Mouse (Mus musculus) spleen, adult 2 months (tissue): ENCODE results near the gene 2810004N23Rik. TPM values are rescaled to one million over a fixed set of nuclear protein-coding genes. Genes with fewer than 3 reads are reported as not detected.
A peak's percentile ranks its signal among the peaks of the same experiment; 100 is the strongest.

ENCODE experiments used
- DNase-seq, 2 experiments: peaks; one replicate each; pipeline versions ENCODE4 v3.0.0 to v3.0.0-alpha.2; 2012 to 2021; ENCODE audit warnings: low spot score in 2 of 2, low read depth in 1 of 2
- H3K27ac ChIP-seq: fragments of 200-500 bp; 2 replicates; pipeline ENCODE4 v1.5.1; 2012; ENCODE audit warnings: low read length, inconsistent platforms; ENCODE audit not compliant: insufficient read depth
- H3K27me3 ChIP-seq: fragments of 200-500 bp; 2 replicates; pipeline ENCODE4 v1.6.1; 2012; ENCODE audit warnings: mild to moderate bottlenecking, moderate library complexity, low read length, inconsistent platforms; ENCODE audit not compliant: control insufficient read depth, insufficient read depth
- H3K36me3 ChIP-seq: fragments of 200-500 bp; 2 replicates; pipeline ENCODE4 v1.6.1; 2012; ENCODE audit warnings: mild to moderate bottlenecking, low read length, inconsistent platforms; ENCODE audit not compliant: control insufficient read depth, insufficient read depth
- H3K4me1 ChIP-seq: fragments of 200-500 bp; 2 replicates; pipeline ENCODE4 v1.6.1; 2011; ENCODE audit warnings: inconsistent platforms; ENCODE audit not compliant: control insufficient read depth, insufficient read depth, insufficient read length
- H3K4me3 ChIP-seq: fragments of 200-500 bp; 2 replicates; pipeline ENCODE4 v1.5.1; 2011; ENCODE audit warnings: mild to moderate bottlenecking, inconsistent platforms; ENCODE audit not compliant: insufficient read depth, insufficient read length; ENCODE audit errors: extremely low read depth
- CTCF ChIP-seq: fragments of 200-500 bp; IDR thresholded peaks from 2 replicates; pipeline ENCODE4 v1.5.1; 2011; ENCODE audit warnings: mild to moderate bottlenecking, inconsistent platforms; ENCODE audit not compliant: insufficient read depth, insufficient read length, insufficient replicate concordance; ENCODE audit errors: extremely low read depth
- POLR2A ChIP-seq: fragments of 200-500 bp; IDR thresholded peaks from 2 replicates; pipeline ENCODE4 v1.6.1; 2011; ENCODE audit warnings: low read depth, low read length, inconsistent platforms
- WGBS: fragments of 180-500 bp; shearing (Covaris S2); methylation state at CpG from one replicate; pipeline ENCODE4 v1.1.7; 2018; 5-methylcytosine and 5-hydroxymethylcytosine counted together
- polyA plus RNA-seq: library from polyadenylated mRNA; depleted of rRNA; stranded (reverse); fragments of >200 nt; gene quantifications from 2 replicates; pipeline ENCODE4 v1.2.3, GENCODE M21; 2012

The 2810004N23Rik gene
- polyA plus RNA-seq, 1 experiment, result 8.2 TPM

- Histone ChIP-seq H3K36me3 (peaks cover 34% of the 10 kb centered on the region), H3K27me3 (no peaks in the 10 kb centered on the region), H3K4me1 (peaks cover 7% of the 10 kb centered on the region; the same call in 1 of the 2 replicates), H3K27ac (peak overlapping the region; percentile 67), H3K4me3 (peak overlapping the region; percentile 99)
- TF ChIP-seq POLR2A (no peak), CTCF (no peak)
- no peak for DNase-seq
- 5% methylated on average over 31 of the region's 31 CpGs for WGBS
Measured at GRCm38 (mm10) chr8:124898251-124898905, 35.5 kb upstream of the 2810004N23Rik start.

GRCm38 (mm10) chr8:124897386-124898250, 34.7 kb upstream of the 2810004N23Rik start, which contains the start of the genes Exoc8 and Sprtn:
Exoc8 (minus strand) TSS chr8:124897705.
Sprtn (plus strand) TSS chr8:124897886.
- peak within 1 kb of the TSS; percentile 86 for H3K27ac ChIP-seq
- peak within 1 kb of the TSS; percentile 99 for H3K4me3 ChIP-seq
- no peaks in the 10 kb centered on the region for H3K27me3 ChIP-seq
- H3K4me1 ChIP-seq, result peaks cover 7% of the 10 kb centered on the region; the same call in 1 of the 2 replicates
- under 1% methylated on average over 114 of the region's 114 CpGs for WGBS
- H3K36me3 ChIP-seq, result peaks cover 27% of the 10 kb centered on the region
- TF ChIP-seq POLR2A (peak; percentile 83), CTCF (no peak)
- DNase-seq, result peak; percentile 87 to 96

- DNase-seq, result peak; percentile 21 to 57
- peak overlapping the region; percentile 99 for H3K4me3 ChIP-seq
- no peaks in the 10 kb centered on the region for H3K27me3 ChIP-seq
- H3K36me3 ChIP-seq, result peaks cover 19% of the 10 kb centered on the region
- H3K4me1 ChIP-seq, result peaks cover 7% of the 10 kb centered on the region; the same call in 1 of the 2 replicates
- peak overlapping the region; percentile 86 for H3K27ac ChIP-seq
- 2% methylated on average over 60 of the region's 60 CpGs for WGBS
- TF ChIP-seq CTCF (peak; percentile 34; the same call in 1 of the 2 replicates), POLR2A (no peak)
Measured at GRCm38 (mm10) chr8:124896632-124897385, 33.9 kb upstream of the 2810004N23Rik start.

- peak overlapping the region; percentile 99 for H3K4me3 ChIP-seq
- no peaks in the 10 kb centered on the region for H3K27me3 ChIP-seq
- WGBS, result 90% methylated on average over 26 of the region's 26 CpGs
- H3K27ac ChIP-seq, result no peak overlapping the region
- H3K4me1 ChIP-seq, result peaks cover 7% of the 10 kb centered on the region; the same call in 1 of the 2 replicates
- peaks cover 15% of the 10 kb centered on the region for H3K36me3 ChIP-seq
- TF ChIP-seq CTCF, result no peak
- no peak for TF ChIP-seq POLR2A
- no peak for DNase-seq
Measured at GRCm38 (mm10) chr8:124896010-124896631, 33.2 kb upstream of the 2810004N23Rik start.

GRCm38 (mm10) chr8:124892596-124892995, 29.7 kb upstream of the 2810004N23Rik start:
- H3K4me3 ChIP-seq, result no peak overlapping the region
- H3K27me3 ChIP-seq, result no peaks in the 10 kb centered on the region
- no peaks in the 10 kb centered on the region; the same call in 1 of the 2 replicates for H3K4me1 ChIP-seq
- no peak for TF ChIP-seq CTCF
- no peak for TF ChIP-seq POLR2A
- peaks cover 18% of the 10 kb centered on the region for H3K36me3 ChIP-seq
- no peak for DNase-seq
- no peak overlapping the region for H3K27ac ChIP-seq
- WGBS, result 80% methylated on average over 3 of the region's 3 CpGs

GRCm38 (mm10) chr8:124888385-124888784, 25.5 kb upstream of the 2810004N23Rik start:
- no peaks in the 10 kb centered on the region for H3K27me3 ChIP-seq
- WGBS, result 86% methylated on average over 5 of the region's 5 CpGs
- no peak for DNase-seq
- H3K36me3 ChIP-seq, result peaks cover 23% of the 10 kb centered on the region
- H3K4me1 ChIP-seq, result no peaks in the 10 kb centered on the region
- H3K4me3 ChIP-seq, result no peak overlapping the region
- no peak for TF ChIP-seq POLR2A
- TF ChIP-seq CTCF, result no peak
- H3K27ac ChIP-seq, result no peak overlapping the region
